Mouse (Mus musculus) hindbrain, embryonic 12.5 days (tissue): ENCODE data around the gene Gm10277. TPM values are rescaled to one million over a fixed set of nuclear protein-coding genes. Genes with fewer than 3 reads are reported as not detected.

Experiments used
- ATAC-seq: fragments of 200-750 bp; cut with Nextera tagmentation; 2 replicates; pipeline ENCODE4 v1.8.0; 2017; ENCODE audit warnings: moderate TSS enrichment; ENCODE audit not compliant: low FRiP score
- H3K27ac ChIP-seq: fragments of 300-500 bp; sonication (generic); 2 replicates; pipeline ENCODE4 v1.5.1; 2016; ENCODE audit warnings: mild to moderate bottlenecking
- H3K27me3 ChIP-seq: fragments of 300-500 bp; sonication (generic); 2 replicates; pipeline ENCODE4 v1.6.1; 2016; ENCODE audit warnings: mild to moderate bottlenecking
- H3K36me3 ChIP-seq: fragments of 300-500 bp; sonication (generic); 2 replicates; pipeline ENCODE4 v1.6.1; 2016; ENCODE audit warnings: mild to moderate bottlenecking
- H3K4me1 ChIP-seq: fragments of 300-500 bp; sonication (generic); 2 replicates; pipeline ENCODE4 v1.6.1; 2016
- H3K4me2 ChIP-seq: fragments of 300-500 bp; sonication (generic); replicated peaks from 2 replicates; pipeline ENCODE4 v1.6.1; 2016; ENCODE audit warnings: mild to moderate bottlenecking
- H3K4me3 ChIP-seq: fragments of 300-500 bp; sonication (generic); 2 replicates; pipeline ENCODE4 v1.5.1; 2016; ENCODE audit warnings: mild to moderate bottlenecking
- H3K9ac ChIP-seq: fragments of 300-500 bp; sonication (generic); 2 replicates; pipeline ENCODE4 v1.6.1; 2016; ENCODE audit warnings: mild to moderate bottlenecking, moderate library complexity
- H3K9me3 ChIP-seq: fragments of 300-500 bp; sonication (generic); replicated peaks from 2 replicates; pipeline ENCODE4 v1.6.1; 2016; ENCODE audit warnings: mild to moderate bottlenecking
- WGBS: fragments of 180-500 bp; shearing (Covaris S2); methylation state at CpG from one replicate; pipeline ENCODE4 v1.1.7; 2016; 5-methylcytosine and 5-hydroxymethylcytosine counted together
- polyA plus RNA-seq: library from polyadenylated mRNA; unstranded; fragments of >200 nt; fragmentation: Nextera tagmentation; extraction: Ambion mirVana; gene quantifications from 2 replicates; pipeline ENCODE4 v1.2.1, GENCODE M21; 2016

Gm10277 gene
- polyA plus RNA-seq, 1 experiment from 2014 or later: 2.9 TPM

DNA sequence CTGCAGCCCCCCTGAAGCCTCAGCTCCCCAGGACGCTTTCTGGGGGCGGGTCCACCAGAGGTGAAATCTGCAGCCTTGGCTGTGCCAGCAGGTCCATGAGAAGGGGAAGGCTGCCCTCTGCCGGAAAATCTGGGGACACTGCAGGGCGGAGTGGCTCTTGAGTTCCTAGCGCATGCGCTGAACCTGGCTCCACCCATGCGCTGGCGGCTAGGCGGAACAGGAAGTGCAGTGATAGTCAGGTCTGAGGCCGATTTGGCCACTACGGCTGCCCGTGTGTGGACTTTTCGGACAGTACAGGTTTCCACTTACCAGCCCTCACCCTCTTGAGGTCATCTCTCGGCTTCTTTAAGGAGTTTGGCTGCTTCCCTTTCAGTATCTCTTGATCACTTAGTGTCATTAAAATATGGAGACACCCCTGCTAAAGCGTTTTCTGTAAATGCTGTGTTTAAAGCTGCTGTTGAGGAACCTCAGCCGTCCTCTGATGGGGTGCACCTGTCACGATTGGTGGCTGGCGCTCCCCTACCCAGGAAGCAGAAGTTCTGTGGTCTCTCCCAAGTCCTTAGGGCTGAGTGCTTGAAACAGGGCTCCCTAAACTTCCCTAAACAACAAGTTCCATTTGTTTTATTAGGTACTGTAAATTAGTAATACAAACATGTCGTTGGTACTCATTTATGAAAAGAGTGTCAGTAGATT, 5.8 kb upstream of the Gm10277 start:
- Histone ChIP-seq H3K4me2 (peak overlapping the region; percentile 77), H3K4me3 (peak overlapping the region; percentile 43), H3K9ac (peak overlapping the region; percentile 59), H3K9me3 (no peaks in the 10 kb centered on the region), H3K27me3 (no peaks in the 10 kb centered on the region), H3K4me1 (peaks cover 38% of the 10 kb centered on the region), H3K36me3 (no peaks in the 10 kb centered on the region), H3K27ac (peak overlapping the region; percentile 40; the same call in 1 of the 2 replicates)
- 6% methylated on average over 19 of the region's 19 CpGs for WGBS
- ATAC-seq: peak; percentile 82

DNA sequence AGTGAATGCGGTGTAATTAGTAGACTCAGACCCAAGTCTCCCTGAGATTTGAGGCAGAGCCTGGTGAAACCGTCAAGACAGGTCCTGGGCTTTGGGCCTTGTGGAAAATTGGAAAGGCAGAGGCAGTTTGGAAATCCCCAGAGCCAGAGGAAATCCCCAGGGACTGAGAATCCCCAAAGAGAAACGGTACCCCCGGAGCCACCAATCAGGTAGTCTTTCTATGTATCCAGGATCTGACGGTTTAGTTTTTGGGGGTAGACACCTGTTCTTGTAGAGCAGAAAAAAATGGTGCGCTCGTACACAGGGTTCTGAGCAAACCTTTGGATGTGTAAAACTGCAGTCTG, 5.0 kb upstream of the Gm10277 start:
- Histone ChIP-seq H3K9me3 (no peaks in the 10 kb centered on the region), H3K4me1 (peaks cover 38% of the 10 kb centered on the region), H3K4me3 (no peak overlapping the region), H3K4me2 (peak overlapping the region; percentile 77; the same call in 1 of the 2 replicates), H3K9ac (no peak overlapping the region), H3K27ac (peak overlapping the region; percentile 82; the same call in 1 of the 2 replicates), H3K36me3 (no peaks in the 10 kb centered on the region), H3K27me3 (no peaks in the 10 kb centered on the region)
- ATAC-seq: no peak
- WGBS: 74% methylated on average over 7 of the region's 7 CpGs

DNA sequence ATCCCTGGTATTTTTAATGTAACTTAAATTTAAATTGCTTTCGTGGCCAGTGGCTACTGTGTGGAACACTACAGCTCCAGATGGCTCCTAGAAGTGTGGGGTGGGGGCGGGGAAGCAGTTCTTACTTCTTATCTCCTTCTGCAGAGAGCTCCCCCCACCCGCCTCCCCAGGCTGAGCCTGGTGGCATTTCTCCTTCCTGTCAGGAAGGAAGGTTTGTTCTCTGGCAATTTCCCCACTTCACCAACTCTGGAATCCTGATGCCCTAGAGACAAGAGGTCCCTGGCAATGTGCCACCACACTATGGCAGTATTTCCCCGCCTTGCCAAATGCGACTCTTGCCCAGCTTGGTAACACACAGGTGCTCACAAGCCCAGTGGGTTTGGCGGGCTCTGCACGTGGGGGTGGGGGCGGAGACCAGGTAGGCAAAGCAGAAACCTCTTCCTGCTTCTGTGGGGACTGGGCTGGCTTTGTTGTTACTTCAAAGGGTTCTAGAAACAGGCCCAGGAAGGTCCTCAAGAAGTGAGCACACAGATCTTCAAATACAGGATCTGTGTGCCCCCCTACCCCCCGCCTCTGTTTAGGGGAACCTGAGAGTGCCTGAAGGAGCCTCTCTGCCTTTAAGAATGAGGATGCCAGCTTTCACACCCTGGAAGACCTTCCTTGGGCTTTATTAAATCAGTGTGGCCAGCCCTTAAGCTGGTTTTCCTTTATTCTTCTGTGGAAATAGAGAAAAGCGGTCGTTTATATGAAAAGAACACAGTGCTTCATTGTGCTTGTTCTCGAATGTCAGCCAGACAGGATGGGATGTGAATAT, 4.4 kb upstream of the Gm10277 start:
- 57% methylated on average over 12 of the region's 12 CpGs for WGBS
- Histone ChIP-seq H3K27ac (peak overlapping the region; percentile 82), H3K4me1 (peaks cover 38% of the 10 kb centered on the region), H3K4me2 (0 out of 2 replicates have a peak overlapping the region, but pooled peaks have one; percentile 11), H3K9me3 (no peaks in the 10 kb centered on the region), H3K36me3 (no peaks in the 10 kb centered on the region), H3K9ac (peak overlapping the region; percentile 10; the same call in 1 of the 2 replicates), H3K4me3 (no peak overlapping the region), H3K27me3 (no peaks in the 10 kb centered on the region)
- ATAC-seq: no peak

DNA sequence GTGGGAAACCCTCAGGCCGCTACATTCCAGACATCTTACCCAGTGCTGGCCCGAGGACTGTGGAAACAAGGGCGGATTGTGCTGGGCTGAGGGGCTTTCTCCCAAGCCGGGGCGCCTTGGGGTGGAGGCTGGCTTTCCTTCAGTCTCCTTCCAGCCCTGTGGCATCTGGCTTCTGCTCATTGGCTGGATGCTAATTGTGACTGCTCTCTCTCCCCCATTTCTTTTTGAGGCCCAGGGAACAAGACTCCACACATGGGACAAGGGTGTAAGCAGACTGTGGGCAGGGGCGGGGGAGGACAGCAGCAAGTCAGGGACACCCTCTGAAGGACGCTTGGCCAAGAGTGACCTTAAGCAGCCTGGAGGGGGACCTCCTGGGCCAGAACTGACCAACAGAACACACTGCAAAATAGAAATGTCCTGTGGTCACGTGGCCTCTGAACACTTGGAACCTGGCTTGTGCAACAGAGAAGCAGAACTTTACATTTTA, 3.7 kb upstream of the Gm10277 start:
- 29% methylated on average over 8 of the region's 8 CpGs for WGBS
- Histone ChIP-seq H3K4me2 (0 out of 2 replicates have a peak overlapping the region, but pooled peaks have one; percentile 11), H3K9ac (0 out of 2 replicates have a peak overlapping the region, but pooled peaks have one; percentile 18), H3K4me3 (no peak overlapping the region), H3K9me3 (no peaks in the 10 kb centered on the region), H3K27me3 (no peaks in the 10 kb centered on the region), H3K4me1 (peaks cover 42% of the 10 kb centered on the region), H3K27ac (peak overlapping the region; percentile 82), H3K36me3 (no peaks in the 10 kb centered on the region)
- ATAC-seq: peak; percentile 46; the same call in 1 of the 2 replicates

DNA sequence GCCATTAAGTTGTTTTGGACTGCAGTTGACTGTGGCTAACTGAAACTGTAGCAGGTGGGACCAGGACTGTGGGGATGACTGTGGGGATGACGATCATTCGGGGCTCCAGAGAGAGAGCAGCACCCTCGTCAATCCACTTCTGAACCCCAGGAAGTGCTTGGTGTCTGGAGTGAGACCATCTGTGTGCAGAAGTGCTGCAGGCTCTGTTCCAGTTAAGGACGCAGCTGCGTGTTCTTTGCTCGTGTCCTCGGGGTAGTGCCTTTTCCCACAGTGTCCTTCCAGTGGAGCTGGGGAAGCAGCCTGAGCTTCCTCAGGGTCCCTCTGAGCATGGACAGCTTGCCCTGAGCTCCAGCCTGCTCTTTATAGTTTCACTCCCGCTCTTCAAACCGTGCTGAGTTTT, 2.7 kb upstream of the Gm10277 start:
- Histone ChIP-seq H3K9me3 (no peaks in the 10 kb centered on the region), H3K36me3 (no peaks in the 10 kb centered on the region), H3K9ac (no peak overlapping the region), H3K27me3 (no peaks in the 10 kb centered on the region), H3K4me1 (peaks cover 52% of the 10 kb centered on the region), H3K27ac (peak overlapping the region; percentile 82), H3K4me2 (no peak overlapping the region), H3K4me3 (no peak overlapping the region)
- no peak for ATAC-seq
- 40% methylated on average over 9 of the region's 9 CpGs for WGBS

DNA sequence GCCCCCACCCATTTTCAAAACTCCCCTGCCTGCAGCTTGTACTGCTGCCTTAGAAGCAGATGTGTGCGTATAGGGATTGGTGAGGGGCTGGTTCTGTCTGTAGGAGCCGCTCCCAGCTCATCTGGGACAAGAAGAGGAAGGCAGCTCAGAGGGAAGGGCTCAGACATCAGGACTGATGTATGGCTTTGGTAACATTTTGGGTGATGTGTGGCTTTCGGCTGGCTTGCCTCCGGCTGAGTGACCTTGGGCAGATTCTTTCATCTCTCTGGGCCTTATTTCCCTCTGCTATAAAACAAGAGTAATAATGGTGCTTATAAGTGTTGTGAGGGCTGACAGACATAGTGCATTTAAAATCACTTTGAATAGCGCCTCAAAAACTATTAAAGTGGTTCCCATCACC, 2.0 kb upstream of the Gm10277 start:
- ATAC-seq: no peak
- no peak overlapping the region for H3K9ac ChIP-seq
- no peak overlapping the region for H3K4me2 ChIP-seq
- no peaks in the 10 kb centered on the region for H3K27me3 ChIP-seq
- no peaks in the 10 kb centered on the region for H3K9me3 ChIP-seq
- 90% methylated on average over 5 of the region's 5 CpGs for WGBS
- H3K27ac ChIP-seq: no peak overlapping the region
- H3K4me3 ChIP-seq: no peak overlapping the region
- H3K36me3 ChIP-seq: no peaks in the 10 kb centered on the region
- peaks cover 57% of the 10 kb centered on the region for H3K4me1 ChIP-seq

DNA sequence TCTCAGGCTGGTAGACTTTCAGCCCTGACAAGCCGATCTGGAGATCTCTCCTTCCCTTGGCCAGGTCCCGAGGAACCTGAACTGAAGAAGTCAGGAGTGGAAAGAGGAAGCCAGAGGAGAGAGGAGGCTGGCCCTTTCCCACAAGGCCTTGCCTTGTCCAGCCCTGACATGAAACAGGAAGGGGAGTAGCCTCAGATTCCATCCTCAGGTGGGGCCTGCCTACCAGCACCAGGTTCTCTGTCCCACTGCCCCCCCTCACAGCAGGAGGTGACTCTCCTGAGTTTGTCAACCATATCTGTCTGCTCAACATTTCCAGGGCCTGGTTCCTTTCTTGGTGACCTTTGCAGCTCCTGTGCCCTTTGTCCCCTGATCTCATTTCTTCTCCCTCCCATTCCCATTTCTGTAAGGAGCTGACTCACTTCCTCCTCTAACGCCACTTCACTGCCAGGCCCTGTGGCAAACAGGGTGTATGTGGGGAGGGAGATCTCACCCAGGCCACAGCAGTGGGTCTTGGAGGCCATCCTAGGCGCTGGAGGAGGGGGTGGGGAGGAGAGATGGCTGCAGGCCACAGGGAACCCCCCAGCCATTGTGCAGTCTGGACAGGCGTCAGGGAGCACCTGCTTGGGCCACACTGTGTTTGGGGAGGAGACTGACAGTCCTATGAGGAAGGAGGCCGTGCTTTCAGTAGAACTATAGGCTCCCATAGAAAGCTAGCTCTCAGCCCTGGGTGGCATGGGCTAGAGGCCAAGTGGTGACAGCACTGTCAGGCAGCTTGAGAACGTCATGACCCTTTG, 1.6 kb downstream of the Gm10277 start:
- peaks cover 3% of the 10 kb centered on the region; the same call in 1 of the 2 replicates for H3K36me3 ChIP-seq
- H3K9ac ChIP-seq: no peak overlapping the region
- H3K27me3 ChIP-seq: no peaks in the 10 kb centered on the region
- no peak overlapping the region for H3K4me2 ChIP-seq
- peaks cover 53% of the 10 kb centered on the region for H3K4me1 ChIP-seq
- WGBS: 47% methylated on average over 7 of the region's 7 CpGs
- no peak overlapping the region for H3K4me3 ChIP-seq
- ATAC-seq: no peak
- peak overlapping the region; percentile 62 for H3K27ac ChIP-seq
- H3K9me3 ChIP-seq: no peaks in the 10 kb centered on the region

DNA sequence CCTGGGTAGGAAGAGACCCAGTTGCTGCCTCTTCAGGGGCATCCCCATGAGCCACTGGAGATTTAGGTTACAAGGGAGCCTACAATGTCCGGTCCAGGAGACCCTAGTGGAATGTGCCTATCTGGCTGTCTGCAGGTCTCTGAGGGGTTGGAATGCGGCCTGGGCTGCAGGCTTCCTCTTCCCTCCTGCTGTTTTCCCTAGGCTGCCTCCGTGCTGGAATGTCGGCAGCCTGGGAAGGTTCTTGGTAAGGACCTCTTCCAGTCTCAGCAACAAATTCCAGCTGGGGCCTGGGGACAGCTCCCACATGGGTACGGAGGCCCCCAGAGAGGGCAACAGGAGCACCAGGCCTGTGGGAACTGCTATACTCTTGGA, 2.2 kb downstream of the Gm10277 start:
- Histone ChIP-seq H3K4me3 (no peak overlapping the region), H3K9ac (no peak overlapping the region), H3K4me2 (no peak overlapping the region), H3K4me1 (peaks cover 52% of the 10 kb centered on the region), H3K9me3 (no peaks in the 10 kb centered on the region), H3K27me3 (no peaks in the 10 kb centered on the region), H3K36me3 (peaks cover 8% of the 10 kb centered on the region; the same call in 1 of the 2 replicates), H3K27ac (peak overlapping the region; percentile 19; the same call in 1 of the 2 replicates)
- no peak for ATAC-seq
- WGBS: 20% methylated on average over 5 of the region's 5 CpGs

DNA sequence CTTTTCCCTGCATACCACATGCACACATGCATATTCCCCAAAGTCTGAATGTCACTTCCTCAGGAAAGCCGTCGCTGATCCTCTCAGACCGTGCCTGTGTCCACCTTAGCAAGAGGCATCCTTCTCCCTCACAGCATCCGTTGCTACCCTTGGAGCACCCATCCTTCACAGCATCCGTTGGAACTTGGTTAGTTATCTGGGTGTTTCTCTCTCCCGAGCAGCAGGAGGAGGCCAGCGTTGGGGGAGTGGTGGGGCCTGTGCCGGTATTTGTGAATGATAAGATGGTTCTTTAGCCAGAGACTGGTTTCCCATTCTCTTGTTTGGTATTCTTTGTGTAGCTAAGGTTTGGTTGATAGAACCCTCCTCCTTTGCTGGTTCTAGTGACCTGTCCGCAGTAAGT, 2.7 kb downstream of the Gm10277 start:
- peaks cover 9% of the 10 kb centered on the region; the same call in 1 of the 2 replicates for H3K36me3 ChIP-seq
- H3K27ac ChIP-seq: 0 out of 2 replicates have a peak overlapping the region, but pooled peaks have one; percentile 1
- peaks cover 48% of the 10 kb centered on the region for H3K4me1 ChIP-seq
- H3K4me3 ChIP-seq: no peak overlapping the region
- ATAC-seq: no peak
- H3K9me3 ChIP-seq: no peaks in the 10 kb centered on the region
- H3K4me2 ChIP-seq: no peak overlapping the region
- no peaks in the 10 kb centered on the region for H3K27me3 ChIP-seq
- 87% methylated on average over 9 of the region's 9 CpGs for whole genome bisulfite sequencing
- H3K9ac ChIP-seq: no peak overlapping the region

DNA sequence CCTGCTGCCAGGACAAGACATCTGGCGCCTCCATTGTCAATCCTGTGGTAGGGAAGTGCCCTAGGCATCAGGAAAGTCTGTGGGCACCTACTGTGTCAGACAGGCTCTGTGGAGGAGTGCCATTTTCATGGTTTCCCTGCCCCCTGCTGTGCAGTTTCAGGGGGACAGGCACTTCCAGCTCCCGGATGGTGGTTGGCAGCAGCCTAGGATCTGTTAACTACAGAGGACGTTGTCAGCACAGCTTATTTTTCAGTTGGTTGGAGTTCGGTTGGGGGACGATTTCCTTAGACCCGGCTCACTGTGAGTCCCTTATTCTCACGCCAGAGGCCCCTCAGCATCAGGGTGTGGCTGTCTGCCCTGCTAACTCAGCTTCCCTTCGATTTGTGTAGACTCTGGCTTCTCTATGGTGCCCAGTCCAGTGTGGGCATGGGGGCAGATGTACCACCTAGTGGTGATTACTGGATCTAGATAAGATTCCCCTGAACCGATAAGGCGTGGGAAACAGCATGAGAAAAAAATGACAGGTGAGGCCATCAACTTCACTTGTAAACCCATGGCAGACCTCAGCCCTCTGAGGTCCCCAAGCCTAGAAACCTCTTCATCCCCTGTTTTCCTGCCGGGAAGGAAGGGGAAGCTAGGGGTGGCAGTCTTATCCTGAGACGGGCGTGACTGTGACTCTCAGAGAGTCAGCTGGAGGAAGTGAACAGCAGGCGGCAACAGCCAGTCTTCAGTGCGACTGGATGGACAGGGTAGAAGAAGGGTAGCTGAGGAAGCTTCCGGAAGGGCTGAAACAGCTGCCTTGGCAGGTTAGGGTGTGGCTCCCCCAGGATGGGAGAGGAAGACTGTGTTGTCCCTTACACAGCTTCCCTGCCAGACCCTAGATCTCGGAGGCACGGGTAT, 3.5 kb downstream of the Gm10277 start:
- Histone ChIP-seq H3K27me3 (no peaks in the 10 kb centered on the region), H3K9ac (no peak overlapping the region), H3K4me2 (0 out of 2 replicates have a peak overlapping the region, but pooled peaks have one; percentile 9), H3K27ac (peak overlapping the region; percentile 30; the same call in 1 of the 2 replicates), H3K4me1 (peaks cover 48% of the 10 kb centered on the region), H3K4me3 (no peak overlapping the region), H3K9me3 (no peaks in the 10 kb centered on the region), H3K36me3 (peaks cover 16% of the 10 kb centered on the region; the same call in 1 of the 2 replicates)
- 0 out of 2 replicates have a peak, but pooled peaks have one; percentile 48 for ATAC-seq
- WGBS: 54% methylated on average over 18 of the region's 18 CpGs

DNA sequence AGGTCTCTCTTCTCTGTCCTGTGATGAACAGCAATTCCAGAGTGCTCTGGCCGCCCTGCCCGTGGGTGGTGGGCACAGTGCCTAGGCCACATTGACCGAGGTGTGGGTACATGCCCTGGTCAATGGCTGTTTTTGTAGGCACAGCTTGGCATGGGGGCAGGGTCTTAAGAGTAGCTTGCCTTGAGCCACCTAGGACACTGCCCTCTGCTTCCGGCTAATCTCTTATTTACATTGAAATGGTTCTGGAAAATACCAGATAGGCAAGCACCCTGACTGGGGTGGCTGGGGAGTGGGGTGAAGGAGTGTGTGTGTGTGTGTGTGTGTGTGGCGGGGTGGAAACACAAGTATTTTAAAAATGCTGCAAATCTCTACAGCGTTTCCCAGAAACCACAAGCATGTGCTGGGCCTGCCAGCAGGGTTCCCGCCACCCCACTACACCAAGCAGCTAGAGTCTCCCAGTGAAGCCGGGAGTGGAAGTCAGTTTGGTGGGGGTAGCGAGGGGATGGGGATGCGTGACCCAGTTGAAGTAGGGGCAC, 4.3 kb downstream of the Gm10277 start:
- WGBS: 58% methylated on average over 10 of the region's 10 CpGs
- no peak overlapping the region for H3K9ac ChIP-seq
- peaks cover 19% of the 10 kb centered on the region for H3K36me3 ChIP-seq
- H3K27ac ChIP-seq: peak overlapping the region; percentile 30; the same call in 1 of the 2 replicates
- 0 out of 2 replicates have a peak overlapping the region, but pooled peaks have one; percentile 9 for H3K4me2 ChIP-seq
- no peak for ATAC-seq
- peaks cover 48% of the 10 kb centered on the region for H3K4me1 ChIP-seq
- no peak overlapping the region for H3K4me3 ChIP-seq
- no peaks in the 10 kb centered on the region for H3K9me3 ChIP-seq
- H3K27me3 ChIP-seq: no peaks in the 10 kb centered on the region
